Mouse (Mus musculus) hindbrain, embryonic 11.5 days (tissue): ENCODE results near the gene Grk6. TPM values are rescaled to one million over a fixed set of nuclear protein-coding genes. Genes with fewer than 3 reads are reported as not detected.
A peak's percentile ranks its signal among the peaks of the same experiment; 100 is the strongest.

ENCODE experiments used
- ATAC-seq: fragments of 200-750 bp; cut with Nextera tagmentation; 2 replicates; pipeline ENCODE4 v1.8.0; 2017; ENCODE audit warnings: mild to moderate bottlenecking, moderate TSS enrichment, moderate library complexity; ENCODE audit not compliant: low FRiP score
- DNase-seq: peaks from one replicate; pipeline ENCODE4 v3.0.0-alpha.2; 2015; ENCODE audit warnings: low spot score
- H3K27ac ChIP-seq: fragments of 300-500 bp; sonication (generic); 2 replicates; pipeline ENCODE4 v1.5.1; 2014; ENCODE audit warnings: mild to moderate bottlenecking, low read depth, low read length
- H3K27me3 ChIP-seq: fragments of 300-500 bp; sonication (generic); 2 replicates; pipeline ENCODE4 v1.6.1; 2014; ENCODE audit warnings: mild to moderate bottlenecking, low read length, moderate library complexity, mixed read lengths; ENCODE audit not compliant: control insufficient read depth, insufficient read depth
- H3K36me3 ChIP-seq: fragments of 300-500 bp; sonication (generic); 2 replicates; pipeline ENCODE4 v1.6.1; 2014; ENCODE audit warnings: mild to moderate bottlenecking, low read length, moderate library complexity, mixed read lengths; ENCODE audit not compliant: control insufficient read depth, insufficient read depth
- H3K4me1 ChIP-seq: fragments of 300-500 bp; sonication (generic); replicated peaks from 2 replicates; pipeline ENCODE4 v1.6.1; 2014; ENCODE audit warnings: low read length, mixed read lengths; ENCODE audit not compliant: control insufficient read depth, insufficient read depth
- H3K4me2 ChIP-seq: fragments of 300-500 bp; sonication (generic); replicated peaks from 2 replicates; pipeline ENCODE4 v1.6.1; 2014; ENCODE audit warnings: mild to moderate bottlenecking, low read depth, low read length
- H3K4me3 ChIP-seq: fragments of 300-500 bp; sonication (generic); 2 replicates; pipeline ENCODE4 v1.5.1; 2014; ENCODE audit warnings: low read depth, low read length
- H3K9ac ChIP-seq: fragments of 300-500 bp; sonication (generic); 2 replicates; pipeline ENCODE4 v1.6.1; 2014; ENCODE audit warnings: low read depth, low read length
- H3K9me3 ChIP-seq: fragments of 300-500 bp; sonication (generic); 2 replicates; pipeline ENCODE4 v1.6.1; 2016; ENCODE audit warnings: low read length; ENCODE audit not compliant: control insufficient read depth
- WGBS: fragments of 180-500 bp; shearing (Covaris S2); extraction: QIAGEN DNeasy Blood & Tissue Kit; methylation state at CpG from one replicate; pipeline ENCODE4 v1.1.7; 2014; 5-methylcytosine and 5-hydroxymethylcytosine counted together
- polyA plus RNA-seq: library from polyadenylated mRNA; unstranded; fragments of >200 nt; fragmentation: Nextera tagmentation; extraction: Ambion mirVana; gene quantifications from 2 replicates; pipeline ENCODE4 v1.2.1, GENCODE M21; 2014

Gene Grk6
- polyA plus RNA-seq, result 37.6 and 52.3 TPM in 2 replicates

- Histone ChIP-seq H3K4me3 (peak within 1 kb of the TSS; percentile 89), H3K4me2 (peak within 1 kb of the TSS; percentile 70), H3K27me3 (no peaks in the 10 kb centered on the region), H3K9me3 (no peaks in the 10 kb centered on the region), H3K4me1 (peaks cover 2% of the 10 kb centered on the region; the same call in 1 of the 2 replicates), H3K36me3 (no peaks in the 10 kb centered on the region), H3K27ac (peak within 1 kb of the TSS; percentile 89), H3K9ac (peak within 1 kb of the TSS; percentile 92)
- ATAC-seq, result peak; percentile 96
- WGBS, result 0% methylated on average over 32 of the region's 35 CpGs
- DNase-seq, result peak; percentile 99
These were observed at the start of gene Grk6 for GRCm38 (mm10) chr13:55444937-55445315. Gene Grk6, plus strand, starts transcription at chr13:55445072.

DNA sequence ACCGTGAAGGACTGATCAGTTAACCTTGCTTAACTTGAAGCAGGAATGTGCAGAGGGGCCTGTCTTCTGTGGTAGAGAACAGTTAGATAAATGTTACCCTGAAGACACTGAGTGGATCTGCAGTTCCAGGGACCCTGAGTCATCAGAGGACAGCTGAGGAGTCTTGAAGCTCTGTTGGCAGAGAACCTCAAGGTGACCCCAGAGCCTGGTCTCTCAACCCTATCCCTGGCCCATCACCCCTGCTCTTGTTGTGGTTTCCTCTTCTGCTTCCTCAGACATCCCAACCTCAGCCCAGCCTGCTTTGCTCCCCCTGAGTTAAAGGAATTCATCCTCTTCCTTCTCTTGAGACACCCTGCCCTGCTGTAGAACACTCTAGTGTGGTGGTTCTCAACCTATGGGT, 46.8 kb upstream of the Grk6 start, which contains the start of gene Slc34a1:
Gene Slc34a1 (plus strand): TSS at position 100 of the 400 bp plus-strand sequence.
- Histone ChIP-seq H3K9ac (no peak within 1 kb of the TSS), H3K9me3 (no peaks in the 10 kb centered on the region), H3K4me1 (no peaks in the 10 kb centered on the region), H3K36me3 (no peaks in the 10 kb centered on the region), H3K27me3 (no peaks in the 10 kb centered on the region), H3K27ac (no peak within 1 kb of the TSS), H3K4me2 (no peak within 1 kb of the TSS), H3K4me3 (no peak within 1 kb of the TSS)
- no peak for DNase-seq
- ATAC-seq, result no peak
- 90% methylated on average over 1 of the region's 1 CpGs for WGBS

- H3K4me3 ChIP-seq, result no peak overlapping the region
- H3K9ac ChIP-seq, result no peak overlapping the region
- H3K9me3 ChIP-seq, result no peaks in the 10 kb centered on the region
- H3K4me1 ChIP-seq, result no peaks in the 10 kb centered on the region
- H3K27ac ChIP-seq, result no peak overlapping the region
- DNase-seq (no peak), ATAC-seq (no peak)
- 66% methylated on average over 5 of the region's 5 CpGs for WGBS
- H3K36me3 ChIP-seq, result no peaks in the 10 kb centered on the region
- no peak overlapping the region for H3K4me2 ChIP-seq
- H3K27me3 ChIP-seq, result no peaks in the 10 kb centered on the region
These were observed 45.4 kb upstream of the Grk6 start for GRCm38 (mm10) chr13:55399300-55400038.

GRCm38 (mm10) chr13:55400039-55400346, 44.9 kb upstream of the Grk6 start:
- WGBS, result 86% methylated on average over 1 of the region's 1 CpGs
- Histone ChIP-seq H3K27ac (no peak overlapping the region), H3K36me3 (no peaks in the 10 kb centered on the region), H3K4me2 (no peak overlapping the region), H3K27me3 (no peaks in the 10 kb centered on the region), H3K4me3 (no peak overlapping the region), H3K9me3 (no peaks in the 10 kb centered on the region), H3K9ac (no peak overlapping the region), H3K4me1 (no peaks in the 10 kb centered on the region)
- no peak for DNase-seq
- no peak for ATAC-seq

GRCm38 (mm10) chr13:55403266-55403665, 41.6 kb upstream of the Grk6 start:
- Histone ChIP-seq H3K36me3 (no peaks in the 10 kb centered on the region), H3K9me3 (no peaks in the 10 kb centered on the region), H3K27ac (no peak overlapping the region; the same call in 1 of the 2 replicates), H3K4me1 (0 out of 2 replicates have a peak, but pooled peaks cover 2% of the 10 kb centered on the region), H3K4me2 (no peak overlapping the region), H3K27me3 (no peaks in the 10 kb centered on the region), H3K4me3 (no peak overlapping the region), H3K9ac (no peak overlapping the region)
- ATAC-seq (peak; percentile 62; the same call in 1 of the 2 replicates), DNase-seq (peak; percentile 16)
- WGBS, result 70% methylated on average over 7 of the region's 7 CpGs

GRCm38 (mm10) chr13:55403935-55404852, 40.7 kb upstream of the Grk6 start:
- whole genome bisulfite sequencing, result 77% methylated on average over 15 of the region's 15 CpGs
- ATAC-seq, result no peak
- H3K4me3 ChIP-seq, result no peak overlapping the region
- H3K36me3 ChIP-seq, result no peaks in the 10 kb centered on the region
- H3K27ac ChIP-seq, result no peak overlapping the region
- no peaks in the 10 kb centered on the region for H3K27me3 ChIP-seq
- H3K9me3 ChIP-seq, result no peaks in the 10 kb centered on the region
- 0 out of 2 replicates have a peak, but pooled peaks cover 2% of the 10 kb centered on the region for H3K4me1 ChIP-seq
- no peak for DNase-seq
- no peak overlapping the region for H3K4me2 ChIP-seq
- no peak overlapping the region for H3K9ac ChIP-seq

DNA sequence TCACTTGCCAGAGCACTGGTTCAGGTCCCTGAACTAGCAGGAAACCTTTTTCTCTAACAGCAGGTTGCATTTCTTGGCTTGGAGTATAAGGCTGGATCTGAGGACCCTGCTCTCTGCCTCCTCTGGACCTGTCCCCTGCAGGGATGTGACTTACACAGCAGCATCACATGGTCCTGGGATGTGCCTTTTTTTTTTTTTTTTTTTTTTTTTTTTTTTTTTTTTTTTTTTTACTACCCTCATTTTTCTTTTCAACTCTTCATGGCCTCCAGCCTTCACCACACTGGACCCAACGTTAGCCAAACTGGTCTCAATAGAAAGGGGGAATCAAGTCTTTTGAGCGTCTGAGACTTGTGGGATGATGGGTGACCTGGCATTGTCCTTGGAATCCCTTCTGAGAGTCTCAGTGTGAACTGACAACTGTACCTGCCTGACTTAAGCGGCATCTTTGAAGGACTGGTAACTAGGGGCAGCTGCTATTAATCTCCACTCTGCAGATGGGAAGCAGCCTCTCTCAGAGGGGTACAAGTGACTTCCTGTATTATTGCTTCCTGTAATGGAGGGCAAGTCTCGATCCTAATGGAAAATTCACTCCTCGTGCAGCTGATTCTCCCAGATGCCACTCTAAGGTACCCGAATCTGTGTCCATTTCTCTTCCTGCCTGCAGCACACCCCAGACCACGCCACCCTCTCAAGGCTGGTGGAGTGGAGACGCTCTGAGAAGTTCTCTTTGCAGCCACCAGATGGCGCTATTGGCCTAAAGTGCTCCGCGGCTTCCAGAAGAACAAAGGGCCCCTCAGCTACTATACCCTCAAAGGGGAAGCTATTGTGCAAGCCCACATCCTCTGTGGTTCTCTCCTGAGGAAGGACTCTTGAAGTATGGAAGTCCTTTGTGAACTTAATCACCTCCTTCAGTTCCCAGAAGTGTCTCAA, 39.8 kb upstream of the Grk6 start:
- Histone ChIP-seq H3K9me3 (no peaks in the 10 kb centered on the region), H3K4me1 (0 out of 2 replicates have a peak, but pooled peaks cover 2% of the 10 kb centered on the region), H3K27me3 (no peaks in the 10 kb centered on the region), H3K4me2 (no peak overlapping the region), H3K36me3 (no peaks in the 10 kb centered on the region), H3K4me3 (no peak overlapping the region), H3K27ac (peak overlapping the region; percentile 80), H3K9ac (peak overlapping the region; percentile 58)
- WGBS, result 16% methylated on average over 11 of the region's 11 CpGs
- DNase-seq, result peak; percentile 93
- peak; percentile 85 for ATAC-seq

DNA sequence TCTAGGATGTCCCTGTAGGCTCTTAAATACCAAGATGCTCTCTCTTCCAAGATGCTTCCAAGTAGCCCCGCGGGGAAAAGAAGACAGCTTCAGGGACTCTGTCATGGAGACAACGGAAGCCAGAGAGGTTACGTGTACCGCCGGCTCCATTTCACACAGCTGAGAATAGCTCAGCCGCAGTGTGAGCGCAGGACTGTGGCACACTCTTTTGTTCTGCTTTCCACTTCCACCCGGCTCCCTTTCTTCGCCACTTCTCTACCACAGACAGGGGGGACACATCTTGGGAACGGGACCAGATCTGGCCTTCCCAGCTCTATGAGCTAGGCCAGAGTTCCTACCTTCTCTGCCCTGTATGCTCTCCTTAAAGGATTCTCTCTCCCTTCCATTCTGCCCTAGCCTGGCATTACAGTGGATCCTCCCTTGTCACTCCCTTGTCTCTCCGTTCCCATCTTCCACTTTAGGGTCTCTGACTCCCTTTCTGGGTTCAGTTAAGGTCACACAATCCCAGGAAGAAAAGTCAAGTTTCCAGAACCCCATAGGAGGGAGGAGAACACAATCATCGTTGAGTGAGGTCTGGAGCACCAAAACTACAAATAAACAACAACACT, 39.0 kb upstream of the Grk6 start:
- Histone ChIP-seq H3K9me3 (no peaks in the 10 kb centered on the region), H3K4me2 (no peak overlapping the region), H3K27ac (peak overlapping the region; percentile 80), H3K36me3 (no peaks in the 10 kb centered on the region), H3K9ac (peak overlapping the region; percentile 58), H3K27me3 (no peaks in the 10 kb centered on the region), H3K4me1 (0 out of 2 replicates have a peak, but pooled peaks cover 2% of the 10 kb centered on the region), H3K4me3 (no peak overlapping the region)
- ATAC-seq, result peak; percentile 55
- 67% methylated on average over 13 of the region's 13 CpGs for WGBS
- no peak for DNase-seq
